Mouse (Mus musculus): ENCODE data around the gene Gm49396. TPM values are rescaled to one million over a fixed set of nuclear protein-coding genes. Genes with fewer than 3 reads are reported as not detected.

Gene Gm49396
- total and polyA plus RNA-seq, 3 experiments = 2.6 to 4.7 (median 3.9) TPM

DNA sequence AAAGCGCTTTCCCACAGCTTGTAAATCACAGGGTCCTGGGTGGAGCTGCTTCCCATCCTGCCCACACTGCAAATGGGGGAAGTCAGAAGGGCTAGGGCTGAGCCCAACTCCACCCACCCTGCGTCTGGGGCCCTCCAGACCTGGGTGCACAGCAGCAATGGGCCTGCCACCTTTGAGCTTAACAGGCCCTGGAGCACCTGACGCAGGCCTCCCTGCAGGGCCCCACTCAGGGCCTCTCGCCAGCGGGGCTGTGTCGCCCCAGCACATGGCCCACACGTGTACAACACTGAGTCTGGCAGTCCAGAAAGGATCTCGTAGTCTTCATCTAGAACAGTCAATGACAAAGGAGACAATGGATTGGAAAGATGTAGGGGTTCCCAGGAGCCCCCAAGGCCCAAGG lies 16.8 kb downstream of the Gm49396 start:
- no peak for ATAC-seq (ENCODE audit: extremely low read depth, insufficient number of reproducible peaks, low FRiP score, poor library complexity, severe bottlenecking)
- H3K36me3 ChIP-seq (replicated peaks) = peaks cover 99% of the 10 kb centered on the region
- H3K9me3 ChIP-seq (replicated peaks) = no peaks in the 10 kb centered on the region
- no peak for TF ChIP-seq CTCF (IDR thresholded peaks at IDR 0.05; ENCODE audit: low read depth, low read length)
- TF ChIP-seq GATA1 (IDR thresholded peaks at IDR 0.05; ENCODE audit: borderline replicate concordance, low read length) = no peak
- TF ChIP-seq TAL1 (conservative IDR thresholded peaks at IDR 0.05; ENCODE audit: low read depth, low read length) = no peak
- TF ChIP-seq POLR2AphosphoS5 (IDR thresholded peaks at IDR 0.05; ENCODE audit: insufficient replicate concordance, low read depth, low read length) = no peak
- TF ChIP-seq GATA2 (IDR thresholded peaks at IDR 0.05; ENCODE audit: borderline replicate concordance, low read depth, low read length) = no peak
- no peak for DNase-seq (ENCODE audit: low spot score)
- H3K4me3 ChIP-seq (ENCODE audit: low read depth, low read length) = no peak overlapping the region
- no peaks in the 10 kb centered on the region for H3K27me3 ChIP-seq (ENCODE audit: insufficient read depth, low read length)
- peaks cover 41% of the 10 kb centered on the region for H3K4me1 ChIP-seq (ENCODE audit: insufficient read depth, low read depth, low read length)

DNA sequence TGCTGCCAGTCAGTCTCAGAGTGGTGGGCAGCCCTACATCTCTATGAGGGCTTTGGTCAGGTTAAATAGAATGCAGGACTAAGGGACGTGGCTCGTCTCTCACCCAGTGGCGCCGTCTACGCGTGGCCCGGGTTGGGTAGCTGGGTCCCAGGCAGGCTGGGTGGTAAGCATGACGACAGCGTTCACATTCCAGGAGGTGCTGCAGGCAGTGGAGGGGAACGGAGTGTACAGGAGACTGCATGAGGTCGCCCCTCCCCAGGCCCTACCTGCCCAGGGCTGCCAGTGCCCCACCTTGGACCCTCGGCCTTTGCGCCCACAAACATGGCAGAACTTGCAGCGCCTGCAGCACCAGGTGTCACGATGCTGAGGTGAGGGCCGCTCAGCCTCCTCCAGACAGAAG lies 18.4 kb downstream of the Gm49396 start:
- H3K27me3 ChIP-seq (ENCODE audit: insufficient read depth, low read length) = no peaks in the 10 kb centered on the region
- peaks cover 52% of the 10 kb centered on the region for H3K4me1 ChIP-seq (ENCODE audit: insufficient read depth, low read depth, low read length)
- no peaks in the 10 kb centered on the region for H3K9me3 ChIP-seq (replicated peaks)
- peaks cover 99% of the 10 kb centered on the region for H3K36me3 ChIP-seq (replicated peaks)
- 0 out of 2 replicates have a peak overlapping the region, but pooled peaks have one; percentile 10 for H3K4me3 ChIP-seq (ENCODE audit: low read depth, low read length)
- TF ChIP-seq GATA2 (IDR thresholded peaks at IDR 0.05; ENCODE audit: borderline replicate concordance, low read depth, low read length) = no peak
- ATAC-seq (ENCODE audit: extremely low read depth, insufficient number of reproducible peaks, low FRiP score, poor library complexity, severe bottlenecking) (no peak), DNase-seq (ENCODE audit: low spot score) (no peak)

DNA sequence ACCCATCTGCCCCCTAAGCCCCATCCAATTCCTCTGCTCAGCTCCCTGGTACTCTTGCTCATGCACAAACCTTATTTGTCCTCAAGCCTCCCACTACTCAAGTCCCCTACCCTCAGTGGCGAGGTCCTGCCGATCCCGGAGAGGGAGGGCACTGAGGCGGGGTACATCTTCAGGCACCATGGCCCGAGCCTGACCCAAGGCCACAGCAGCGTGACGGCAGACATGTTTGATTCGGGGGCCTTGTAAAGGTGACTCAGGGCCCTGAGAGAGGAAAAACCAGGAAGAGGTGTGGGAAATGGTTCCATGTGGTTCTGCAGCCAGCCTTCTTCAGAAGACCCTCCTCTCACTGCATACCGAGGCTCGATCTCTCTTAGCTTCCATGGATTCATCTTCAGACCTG lies 21.2 kb downstream of the Gm49396 start:
- no peak for TF ChIP-seq POLR2AphosphoS5 (IDR thresholded peaks at IDR 0.05; ENCODE audit: insufficient replicate concordance, low read depth, low read length)
- TF ChIP-seq TAL1 (conservative IDR thresholded peaks at IDR 0.05; ENCODE audit: low read depth, low read length) = no peak
- DNase-seq (ENCODE audit: low spot score) (no peak), ATAC-seq (ENCODE audit: extremely low read depth, insufficient number of reproducible peaks, low FRiP score, poor library complexity, severe bottlenecking) (no peak)
- Histone ChIP-seq H3K4me1 (ENCODE audit: insufficient read depth, low read depth, low read length) (peaks cover 68% of the 10 kb centered on the region), H3K9me3 (replicated peaks) (no peaks in the 10 kb centered on the region), H3K36me3 (replicated peaks) (peaks cover 79% of the 10 kb centered on the region), H3K4me3 (ENCODE audit: low read depth, low read length) (no peak overlapping the region), H3K27me3 (ENCODE audit: insufficient read depth, low read length) (no peaks in the 10 kb centered on the region)

GRCm38 (mm10) chr7:30585170-30585569 lies 22.0 kb downstream of the Gm49396 start:
- H3K36me3 ChIP-seq (replicated peaks) = peaks cover 71% of the 10 kb centered on the region

DNA sequence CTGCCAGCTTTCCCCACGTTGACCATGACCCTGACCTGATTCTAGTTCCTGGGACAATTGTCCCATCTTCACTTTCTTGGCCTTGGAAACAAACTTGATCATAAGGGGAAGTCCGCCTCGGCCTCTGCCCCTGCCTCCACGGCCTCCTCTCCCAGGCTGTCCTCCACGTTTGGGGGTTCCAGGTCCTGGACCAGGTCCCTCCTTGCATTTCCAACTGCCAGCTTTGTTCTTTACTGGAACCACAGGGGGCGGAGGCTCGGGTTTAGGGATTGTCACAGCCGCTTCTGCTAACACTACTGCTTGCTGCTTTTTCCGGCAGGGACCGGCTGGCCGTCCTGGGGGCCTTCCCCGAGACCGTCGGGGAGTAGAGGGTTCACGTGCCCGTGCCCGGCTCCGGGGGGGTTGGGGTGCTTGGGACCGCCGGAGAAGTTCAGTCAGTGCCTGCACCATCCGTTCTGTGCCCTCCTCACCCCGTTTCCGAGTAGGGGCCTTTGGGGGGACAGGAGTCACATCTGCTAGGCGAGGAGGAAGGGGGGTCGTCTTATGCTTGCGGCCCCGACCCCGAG lies 23.4 kb downstream of the Gm49396 start:
- no peak for ATAC-seq (ENCODE audit: extremely low read depth, insufficient number of reproducible peaks, low FRiP score, poor library complexity, severe bottlenecking)
- TF ChIP-seq TAL1 (conservative IDR thresholded peaks at IDR 0.05; ENCODE audit: low read depth, low read length) = no peak
- TF ChIP-seq CTCF (IDR thresholded peaks at IDR 0.05; ENCODE audit: low read depth, low read length) = no peak
- TF ChIP-seq POLR2AphosphoS5 (IDR thresholded peaks at IDR 0.05; ENCODE audit: insufficient replicate concordance, low read depth, low read length) = no peak
- TF ChIP-seq GATA2 (IDR thresholded peaks at IDR 0.05; ENCODE audit: borderline replicate concordance, low read depth, low read length) = no peak
- TF ChIP-seq GATA1 (IDR thresholded peaks at IDR 0.05; ENCODE audit: borderline replicate concordance, low read length) = no peak
- no peak for DNase-seq (ENCODE audit: low spot score)
- H3K27me3 ChIP-seq (ENCODE audit: insufficient read depth, low read length) = no peaks in the 10 kb centered on the region
- peak overlapping the region; percentile 88; the same call in 1 of the 2 replicates for H3K4me3 ChIP-seq (ENCODE audit: low read depth, low read length)
- peaks cover 64% of the 10 kb centered on the region for H3K36me3 ChIP-seq (replicated peaks)
- H3K4me1 ChIP-seq (ENCODE audit: insufficient read depth, low read depth, low read length) = peaks cover 59% of the 10 kb centered on the region
- no peaks in the 10 kb centered on the region for H3K9me3 ChIP-seq (replicated peaks)

More at GRCm38 (mm10) chr7:30585170-30585569, 22.0 kb downstream of the Gm49396 start:
- H3K4me1 ChIP-seq (ENCODE audit: insufficient read depth, low read depth, low read length) = peaks cover 66% of the 10 kb centered on the region
- TF ChIP-seq GATA2 (IDR thresholded peaks at IDR 0.05; ENCODE audit: borderline replicate concordance, low read depth, low read length) = no peak
- TF ChIP-seq CTCF (IDR thresholded peaks at IDR 0.05; ENCODE audit: low read depth, low read length) = no peak
- TF ChIP-seq GATA1 (IDR thresholded peaks at IDR 0.05; ENCODE audit: borderline replicate concordance, low read length) = no peak
- no peak for TF ChIP-seq TAL1 (conservative IDR thresholded peaks at IDR 0.05; ENCODE audit: low read depth, low read length)
- TF ChIP-seq POLR2AphosphoS5 (IDR thresholded peaks at IDR 0.05; ENCODE audit: insufficient replicate concordance, low read depth, low read length) = no peak
- DNase-seq (ENCODE audit: low spot score) (no peak), ATAC-seq (ENCODE audit: extremely low read depth, insufficient number of reproducible peaks, low FRiP score, poor library complexity, severe bottlenecking) (no peak)
- no peak overlapping the region for H3K4me3 ChIP-seq (ENCODE audit: low read depth, low read length)
- no peaks in the 10 kb centered on the region for H3K9me3 ChIP-seq (replicated peaks)
- no peaks in the 10 kb centered on the region for H3K27me3 ChIP-seq (ENCODE audit: insufficient read depth, low read length)

DNA sequence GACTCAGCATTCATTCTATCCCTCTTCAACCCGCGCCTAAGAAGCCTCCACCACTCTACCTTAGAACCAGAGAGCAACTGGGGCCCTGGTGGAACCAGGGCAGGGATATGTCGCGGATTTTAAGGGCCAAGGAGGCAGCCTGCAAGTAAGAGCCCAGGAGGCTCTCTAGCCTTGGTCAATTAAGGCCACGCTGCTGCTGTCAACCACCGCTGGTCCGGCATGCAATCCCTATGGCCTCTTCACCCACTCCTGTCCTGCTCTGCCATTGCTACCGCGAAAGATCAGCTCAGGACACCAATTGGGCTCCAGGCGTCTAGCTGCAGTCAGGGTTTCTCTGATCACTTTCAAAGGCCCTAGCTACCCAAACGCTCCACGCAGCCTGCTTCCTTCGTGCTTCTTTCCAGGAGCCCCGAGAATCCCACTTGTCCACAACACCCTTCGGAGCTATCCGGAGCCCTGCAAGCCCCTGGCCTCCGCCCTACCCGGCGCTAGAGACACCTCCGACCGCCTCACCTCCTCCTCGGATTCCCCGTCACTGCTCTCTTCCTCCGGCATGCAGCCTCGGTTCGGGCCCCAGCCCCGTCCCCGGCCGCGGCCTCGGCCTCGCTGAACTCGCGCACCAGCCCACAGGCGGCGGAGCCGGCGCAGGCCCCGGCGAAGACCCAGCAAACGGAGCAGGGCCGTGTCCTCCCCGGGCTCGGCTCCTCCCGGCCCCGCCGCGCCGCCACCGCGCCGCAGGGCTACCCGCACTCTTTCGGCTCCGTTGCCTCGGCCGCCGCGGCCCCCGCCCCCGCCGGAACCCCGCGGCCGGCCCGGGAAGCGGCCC lies 24.9 kb downstream of the Gm49396 start:
- no peaks in the 10 kb centered on the region for H3K9me3 ChIP-seq (replicated peaks)
- H3K4me3 ChIP-seq (ENCODE audit: low read depth, low read length) = peak overlapping the region; percentile 88
- peak; percentile 52 for DNase-seq (ENCODE audit: low spot score)
- TF ChIP-seq GATA2 (IDR thresholded peaks at IDR 0.05; ENCODE audit: borderline replicate concordance, low read depth, low read length) (no peak), POLR2AphosphoS5 (IDR thresholded peaks at IDR 0.05; ENCODE audit: insufficient replicate concordance, low read depth, low read length) (no peak), GATA1 (IDR thresholded peaks at IDR 0.05; ENCODE audit: borderline replicate concordance, low read length) (no peak), CTCF (IDR thresholded peaks at IDR 0.05; ENCODE audit: low read depth, low read length) (no peak), TAL1 (conservative IDR thresholded peaks at IDR 0.05; ENCODE audit: low read depth, low read length) (no peak)
- 0 out of 2 replicates have a peak, but pooled peaks cover under 1% of the 10 kb centered on the region for H3K27me3 ChIP-seq (ENCODE audit: insufficient read depth, low read length)
- peaks cover 60% of the 10 kb centered on the region for H3K4me1 ChIP-seq (ENCODE audit: insufficient read depth, low read depth, low read length)
- peaks cover 49% of the 10 kb centered on the region for H3K36me3 ChIP-seq (replicated peaks)
- ATAC-seq (ENCODE audit: extremely low read depth, insufficient number of reproducible peaks, low FRiP score, poor library complexity, severe bottlenecking) = no peak
